Mouse (Mus musculus): ENCODE data around the gene 9130230L23Rik.

Gene 9130230L23Rik

DNA sequence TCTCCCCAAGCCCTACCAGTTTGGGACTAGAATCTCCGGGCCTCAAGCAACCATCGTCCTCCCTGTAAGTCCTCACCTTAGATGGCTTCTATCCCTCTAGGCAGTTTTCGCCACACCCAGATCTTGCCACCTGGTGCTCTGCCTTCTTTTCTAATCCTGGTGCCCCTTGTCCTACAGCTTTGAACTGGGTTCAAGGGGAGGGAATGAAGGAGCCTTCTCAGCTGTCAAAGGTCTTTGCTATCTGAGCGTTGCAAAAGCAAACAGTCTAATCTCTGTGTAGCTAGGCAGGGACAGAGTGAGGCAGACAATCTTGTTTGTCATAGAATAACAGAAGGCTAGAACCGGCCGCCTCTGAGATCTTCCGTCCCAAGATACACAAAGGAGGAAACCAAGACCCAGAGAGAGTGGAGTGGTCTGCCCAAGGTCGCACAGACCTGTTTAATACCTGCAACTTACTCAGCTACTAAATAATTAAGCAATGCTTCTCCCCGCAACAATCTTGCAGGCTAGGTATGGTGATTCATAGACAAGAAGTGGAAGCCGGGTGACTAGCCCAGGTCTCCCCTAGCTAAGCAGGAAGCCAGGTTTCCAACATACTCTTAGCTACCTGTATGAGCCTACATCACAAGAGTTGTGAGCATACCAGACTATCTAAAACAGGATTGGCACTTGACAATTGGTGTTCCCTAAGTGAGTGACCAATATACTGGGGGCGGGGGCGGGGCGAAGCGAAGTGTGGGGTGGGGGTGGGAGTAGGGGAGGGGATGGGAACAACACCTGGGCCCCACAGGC lies at the start of gene 9130230L23Rik:
Gene 9130230L23Rik (minus strand): TSS at position 152 of the 792 bp plus-strand sequence.
- no peak for DNase-seq (ENCODE audit: low spot score)

- no peak for DNase-seq (ENCODE audit: low spot score)
These were observed 48.9 kb upstream of the 9130230L23Rik start for GRCm38 (mm10) chr5:66052777-66053548.

- no peak for DNase-seq (ENCODE audit: low spot score)
These were observed 46.8 kb upstream of the 9130230L23Rik start for GRCm38 (mm10) chr5:66050841-66051240.

DNA sequence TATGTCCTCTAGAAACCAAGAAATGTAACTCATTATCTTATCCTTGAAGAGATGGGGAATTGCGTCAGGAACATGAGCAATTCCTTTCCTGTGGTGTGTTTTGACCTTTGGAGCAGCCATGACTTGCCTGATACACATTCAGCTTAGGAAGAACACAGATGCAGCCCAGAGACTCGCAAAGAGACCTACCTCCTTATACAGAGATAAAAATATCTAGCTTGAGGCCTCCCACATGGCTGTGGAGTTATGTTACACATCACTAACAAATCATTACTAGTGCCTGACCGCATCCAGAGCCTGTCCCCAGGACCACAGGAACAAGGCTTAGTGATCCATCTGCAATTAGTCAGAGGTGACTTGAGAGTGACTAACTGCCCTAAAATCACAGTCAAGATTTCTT lies 42.3 kb upstream of the 9130230L23Rik start:
- DNase-seq (ENCODE audit: low spot score) = no peak

DNA sequence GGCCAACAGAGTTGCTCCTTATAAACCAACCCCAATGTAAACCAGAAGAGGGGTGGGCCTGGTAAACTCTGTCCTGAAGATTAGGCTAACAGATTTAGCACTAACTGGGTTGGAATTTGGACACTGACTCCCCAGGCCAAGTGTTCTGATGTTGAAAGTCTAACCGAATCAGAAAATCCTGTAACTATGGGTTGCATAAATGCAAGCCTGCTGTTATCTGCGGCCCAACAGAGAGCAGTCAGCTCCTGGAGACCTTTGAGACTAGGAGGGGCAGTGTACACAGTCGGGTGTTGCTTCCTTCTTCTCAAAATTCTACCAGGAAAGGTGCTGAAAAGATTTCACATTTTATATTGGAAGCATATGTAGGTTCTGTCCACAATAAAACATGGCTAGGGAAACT lies 39.8 kb upstream of the 9130230L23Rik start:
- no peak for DNase-seq (ENCODE audit: low spot score)

GRCm38 (mm10) chr5:66042651-66043340 lies 38.7 kb upstream of the 9130230L23Rik start:
- DNase-seq (ENCODE audit: low spot score) = no peak

DNA sequence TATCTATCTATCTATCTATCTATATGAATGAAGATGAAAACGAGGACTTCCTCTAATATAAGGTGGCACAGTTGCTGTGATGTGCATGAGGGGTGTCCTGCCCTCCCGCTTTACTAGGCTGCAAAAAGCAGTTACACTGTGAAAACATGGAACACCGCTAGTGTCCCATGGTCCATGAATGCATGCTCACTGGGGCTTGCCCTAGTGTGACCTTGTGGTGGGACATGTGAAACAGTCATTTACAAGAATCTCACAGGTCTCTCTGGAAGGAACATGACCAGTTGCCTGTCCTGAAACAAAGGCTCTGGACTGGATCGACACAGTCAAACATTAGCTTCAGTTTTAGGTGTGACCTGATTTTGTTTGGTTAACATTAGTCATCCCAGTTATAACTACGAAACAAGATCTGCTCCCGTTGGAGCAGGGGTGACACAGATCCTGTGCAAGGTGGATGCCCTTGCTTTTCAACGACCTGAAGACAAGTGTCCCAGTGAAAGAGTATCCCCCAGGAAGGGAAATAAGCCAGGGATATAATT lies 36.7 kb upstream of the 9130230L23Rik start:
- DNase-seq (ENCODE audit: low spot score) = no peak

DNA sequence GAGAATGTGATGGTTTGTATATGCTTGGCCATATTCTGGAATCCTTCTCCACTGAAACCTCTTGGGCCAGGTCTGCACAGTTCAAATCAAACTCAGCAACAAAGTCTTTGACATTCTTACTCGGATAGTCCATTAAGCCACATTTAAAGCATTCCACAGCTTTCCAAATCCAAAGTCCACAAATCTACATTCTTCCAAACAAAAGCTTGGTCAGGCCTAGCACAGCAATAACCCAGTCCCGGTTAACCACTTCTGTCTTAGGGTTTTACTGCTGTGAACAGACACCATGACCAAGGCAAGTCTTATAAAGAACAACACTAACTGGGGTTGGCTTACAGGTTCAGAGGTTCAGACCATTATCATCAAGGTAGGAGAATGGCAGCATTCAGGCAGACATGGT lies 35.7 kb upstream of the 9130230L23Rik start:
- DNase-seq (ENCODE audit: low spot score) = no peak

- DNase-seq (ENCODE audit: low spot score) = no peak
These were observed 33.0 kb upstream of the 9130230L23Rik start for GRCm38 (mm10) chr5:66037066-66037465.

GRCm38 (mm10) chr5:66036440-66037054 lies 32.5 kb upstream of the 9130230L23Rik start:
- DNase-seq (ENCODE audit: low spot score) = no peak

DNA sequence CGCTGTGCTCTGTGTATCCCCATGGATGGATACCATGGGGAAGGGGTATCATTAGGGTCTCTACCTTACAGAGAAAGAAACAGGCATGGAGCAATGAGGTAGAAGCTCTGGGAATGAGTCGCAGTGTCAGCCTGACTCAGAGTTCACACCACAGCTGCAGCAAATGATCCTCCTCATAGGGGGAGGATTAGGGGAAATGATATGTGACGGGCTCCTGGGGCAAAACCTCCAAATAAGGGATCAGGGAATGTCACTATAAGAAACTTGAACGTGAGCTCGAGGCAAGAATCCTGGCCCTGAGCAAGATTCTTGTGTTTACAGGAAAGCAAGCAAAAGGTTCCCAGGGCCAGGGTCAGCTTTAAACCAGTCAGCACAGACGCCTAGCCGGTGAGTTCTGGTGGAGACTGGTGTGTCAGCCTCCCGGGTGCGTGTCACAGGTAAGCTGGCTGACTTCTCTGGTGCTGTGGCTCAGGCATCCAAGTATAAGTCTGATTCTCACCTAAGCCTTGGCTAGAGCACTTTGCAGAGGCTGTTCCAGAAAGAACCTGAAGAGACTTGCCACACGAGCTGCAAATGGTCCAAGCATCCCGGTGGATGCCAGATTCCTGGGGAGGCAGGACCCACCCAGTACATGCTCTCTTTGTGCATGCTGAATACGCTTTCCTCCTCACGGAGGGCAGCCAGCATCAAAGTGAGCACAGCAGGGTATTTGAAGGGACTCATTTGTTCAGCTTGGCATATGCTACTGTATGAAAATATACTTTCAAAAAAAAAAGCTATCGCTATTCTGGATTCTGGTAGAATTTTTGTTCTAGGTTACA lies 30.5 kb upstream of the 9130230L23Rik start:
- DNase-seq (ENCODE audit: low spot score) = no peak

- no peak for DNase-seq (ENCODE audit: low spot score)
These were observed 28.7 kb upstream of the 9130230L23Rik start for GRCm38 (mm10) chr5:66032826-66033225.

- DNase-seq (ENCODE audit: low spot score) = no peak
These were observed 27.6 kb upstream of the 9130230L23Rik start for GRCm38 (mm10) chr5:66031699-66032098.

GRCm38 (mm10) chr5:66028232-66028631 lies 24.1 kb upstream of the 9130230L23Rik start:
- no peak for DNase-seq (ENCODE audit: low spot score)

- DNase-seq (ENCODE audit: low spot score) = no peak
These were observed 23.1 kb upstream of the 9130230L23Rik start for GRCm38 (mm10) chr5:66027206-66027605.

GRCm38 (mm10) chr5:66026796-66027195 lies 22.7 kb upstream of the 9130230L23Rik start:
- DNase-seq (ENCODE audit: low spot score) = no peak

- DNase-seq (ENCODE audit: low spot score) = no peak
These were observed 11.4 kb upstream of the 9130230L23Rik start for GRCm38 (mm10) chr5:66015449-66015961.

GRCm38 (mm10) chr5:66014437-66014836 lies 10.4 kb upstream of the 9130230L23Rik start:
- DNase-seq (ENCODE audit: low spot score) = no peak

- DNase-seq (ENCODE audit: low spot score) = no peak
These were observed 9.9 kb upstream of the 9130230L23Rik start for GRCm38 (mm10) chr5:66013999-66014398.

- no peak for DNase-seq (ENCODE audit: low spot score)
These were observed 4.3 kb upstream of the 9130230L23Rik start for GRCm38 (mm10) chr5:66008245-66008967.

All from testis, postnatal 10 days (tissue).